Mouse (Mus musculus) MEL (cell line): Measurements from ENCODE around the gene H60c.

Source experiments
- CHD2 ChIP-seq: IDR thresholded peaks from 2 replicates; pipeline ENCODE4 v1.6.1; 2011; ENCODE audit warnings: low read length, improper control_type of control experiment
- CTCF ChIP-seq, 3 experiments: IDR thresholded peaks in 2 of 3; conservative IDR thresholded peaks in 1 of 3; 2 replicates each; pipeline ENCODE4 v1.5.1; 2011 to 2012; ENCODE audit warnings: low read length in 3 of 3, low read depth in 2 of 3, mild to moderate bottlenecking in 2 of 3, improper control_type of control experiment in 1 of 3, inconsistent platforms in 1 of 3, mixed read lengths in 1 of 3, moderate library complexity in 1 of 3; ENCODE audit not compliant: control insufficient read depth in 1 of 3, insufficient read depth in 1 of 3, poor library complexity in 1 of 3, severe bottlenecking in 1 of 3

- TF ChIP-seq CTCF (IDR thresholded peaks at IDR 0.05 in 2 of 3, conservative IDR thresholded peaks at IDR 0.05 in 1 of 3; ENCODE audit: control insufficient read depth in 1 of 3, insufficient read depth in 1 of 3, low read depth in 2 of 3, low read length in 3 of 3, poor library complexity in 1 of 3, severe bottlenecking in 1 of 3): no peak
- no peak for TF ChIP-seq CHD2
These were observed 40.2 kb upstream of the H60c start for GRCm38 (mm10) chr10:3307752-3308151.
